Mouse (Mus musculus): ENCODE results near the gene Scrn2.
A peak's percentile ranks its signal among the peaks of the same experiment; 100 is the strongest.

Scrn2 gene

DNA sequence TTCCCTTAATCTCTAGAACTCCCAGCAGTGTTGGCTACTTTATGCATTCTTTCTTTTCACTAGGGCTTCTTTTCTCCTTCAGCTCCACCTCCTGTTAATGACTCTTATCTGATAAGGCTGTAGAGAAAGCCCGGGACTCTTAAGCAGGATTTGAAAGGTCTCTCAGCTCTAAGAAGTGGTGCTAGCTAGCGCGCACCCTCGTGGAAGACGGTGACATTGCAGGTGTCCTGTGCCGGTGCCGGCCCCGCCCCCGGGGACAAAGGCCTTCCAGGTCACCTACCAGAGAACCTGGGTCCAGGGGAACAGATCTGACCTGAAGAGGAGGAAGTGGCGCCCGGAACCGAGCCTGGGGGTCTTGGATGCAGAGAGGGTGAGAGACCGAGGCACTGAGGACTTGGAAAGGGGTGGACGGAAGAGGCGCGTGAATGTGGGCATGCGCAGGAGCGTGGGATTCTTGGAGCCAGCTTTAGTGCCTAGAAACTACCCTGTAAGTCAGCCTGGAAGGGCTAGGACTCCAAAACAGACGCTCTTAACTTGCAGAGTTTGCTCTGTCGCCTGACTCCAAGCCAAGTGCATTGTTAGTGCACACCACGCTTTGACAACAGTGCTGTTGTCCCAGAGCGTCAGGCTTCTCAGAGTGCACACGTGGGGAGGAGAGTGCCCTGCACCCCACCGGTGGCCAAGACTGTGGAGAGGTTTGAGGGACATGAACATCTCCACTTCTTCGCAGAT lies at the start of gene Scrn2:
Gene Scrn2, plus strand, starts transcription at position 253 of the 732 bp plus-strand sequence.
- DNase-seq = peak; percentile 85

DNA sequence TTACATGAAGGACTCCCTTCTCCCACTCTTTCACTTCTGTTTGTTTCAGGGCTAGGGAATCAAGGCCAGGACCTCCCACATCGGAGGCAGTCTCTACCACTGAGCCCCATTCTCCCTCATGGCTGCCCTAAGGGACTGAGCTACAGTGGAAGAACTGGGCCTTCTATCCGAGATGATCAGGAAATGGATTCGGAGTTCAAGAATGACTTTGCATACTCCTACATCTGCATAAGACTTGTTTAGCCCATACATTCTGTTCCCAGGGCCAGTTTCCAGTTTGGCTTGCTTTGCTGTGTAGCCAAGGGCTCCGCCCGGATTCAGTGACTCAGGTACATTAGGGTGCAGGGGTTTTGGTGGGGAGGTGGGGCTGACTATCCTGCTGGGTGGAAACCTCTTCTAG lies 49.7 kb upstream of the Scrn2 start:
- no peak for DNase-seq

DNA sequence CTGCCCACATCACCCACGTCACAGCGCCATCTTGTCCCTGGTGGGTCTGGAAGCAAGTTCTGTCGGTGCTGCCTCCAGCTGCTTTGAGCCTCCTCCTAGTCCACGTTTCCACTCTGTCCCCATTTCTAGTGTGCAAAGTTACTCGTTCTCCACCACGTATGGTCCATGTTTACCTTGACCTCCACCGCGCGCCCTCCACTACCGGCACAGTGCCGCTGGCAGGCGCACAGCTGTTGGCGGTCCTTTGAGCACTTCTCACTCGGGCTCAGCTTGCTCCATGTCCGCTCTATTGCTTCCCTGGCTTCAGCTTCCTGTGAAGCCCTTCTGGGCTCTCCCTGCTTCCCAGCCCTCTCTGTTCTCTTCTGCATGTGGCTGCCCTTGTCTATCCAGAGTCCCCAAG lies 48.3 kb upstream of the Scrn2 start:
- no peak for DNase-seq

DNA sequence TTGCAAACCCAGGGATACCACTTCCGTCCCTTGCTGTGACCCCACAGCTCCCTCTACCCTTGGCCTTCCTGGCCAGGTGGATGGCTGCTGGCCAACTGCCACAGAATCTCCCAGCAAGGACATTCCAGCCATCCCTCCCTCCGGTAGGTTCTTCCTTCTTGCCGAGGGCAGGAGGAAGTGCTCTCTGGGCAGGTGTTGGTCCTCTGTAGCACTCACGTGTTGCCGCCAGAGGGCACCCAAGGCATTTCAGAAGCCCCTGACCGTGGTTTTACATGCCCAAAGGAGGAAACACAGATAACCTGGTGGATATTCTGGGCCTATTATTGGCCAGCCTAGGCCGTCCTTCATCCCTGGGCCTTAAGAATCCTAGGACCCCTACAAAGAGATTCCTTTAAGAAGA lies 47.4 kb upstream of the Scrn2 start:
- peak; percentile 90 for DNase-seq

DNA sequence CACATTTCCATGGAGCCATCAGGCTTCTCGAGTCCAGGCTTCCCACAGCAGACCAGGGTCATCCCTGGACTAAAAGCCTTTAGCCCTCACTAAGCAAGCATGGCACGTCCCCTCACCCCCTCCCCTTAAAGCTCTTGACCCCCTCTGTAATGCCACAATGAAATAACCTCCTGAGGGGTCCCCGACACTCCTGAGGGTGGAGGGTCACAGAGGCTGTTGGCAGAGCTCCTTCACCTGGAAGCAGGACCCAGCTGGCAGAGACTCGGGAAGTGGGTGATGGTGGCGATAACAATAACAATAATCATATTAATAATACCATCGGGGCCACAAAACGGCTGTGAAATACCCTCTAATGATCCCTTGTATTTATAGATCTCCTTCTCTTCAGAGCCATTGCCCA lies 46.9 kb upstream of the Scrn2 start, which contains the start of gene Sp2:
Gene Sp2, minus strand, starts transcription at position 101 of the 400 bp plus-strand sequence.
- DNase-seq = no peak

DNA sequence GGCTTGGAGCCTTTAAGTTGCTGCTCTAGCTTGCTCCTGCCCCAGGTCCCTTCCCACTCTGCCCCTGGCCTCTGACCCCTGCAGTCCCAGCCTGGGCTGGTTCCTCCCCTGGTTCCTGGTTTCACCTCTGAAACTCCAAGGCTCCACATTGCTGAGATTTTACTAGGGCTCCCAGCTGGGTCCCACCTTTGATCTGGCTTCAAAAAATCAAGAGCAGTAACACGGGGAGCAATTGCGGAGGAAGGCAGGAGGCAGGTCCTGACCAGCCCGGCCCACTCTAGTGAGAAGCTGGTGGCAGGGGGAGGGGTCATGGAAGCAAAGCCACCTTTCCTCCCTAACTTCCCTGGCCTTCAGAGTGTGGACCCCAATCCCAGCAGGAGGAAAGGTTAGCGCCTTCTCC lies 44.8 kb upstream of the Scrn2 start:
- DNase-seq = no peak

DNA sequence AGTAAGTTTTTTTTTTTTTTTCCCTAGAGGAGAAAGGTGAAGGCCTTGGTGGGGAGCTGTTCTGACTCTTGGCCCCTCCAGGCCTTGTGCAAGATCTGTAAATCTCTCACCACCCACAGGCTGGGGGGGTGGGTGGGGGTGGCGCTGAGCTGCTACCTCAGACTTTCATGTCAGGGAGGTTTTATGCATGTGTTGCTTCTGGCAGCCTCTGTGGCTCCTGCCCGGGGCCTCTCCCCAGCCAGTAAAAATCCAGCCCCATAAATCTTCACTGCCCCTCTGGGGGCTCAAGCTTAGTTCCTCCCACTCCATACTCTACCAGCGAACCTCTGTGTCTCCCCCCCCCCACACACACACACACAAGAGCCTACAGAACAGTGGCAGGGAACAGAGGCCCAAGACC lies 43.3 kb upstream of the Scrn2 start:
- DNase-seq = peak; percentile 31

DNA sequence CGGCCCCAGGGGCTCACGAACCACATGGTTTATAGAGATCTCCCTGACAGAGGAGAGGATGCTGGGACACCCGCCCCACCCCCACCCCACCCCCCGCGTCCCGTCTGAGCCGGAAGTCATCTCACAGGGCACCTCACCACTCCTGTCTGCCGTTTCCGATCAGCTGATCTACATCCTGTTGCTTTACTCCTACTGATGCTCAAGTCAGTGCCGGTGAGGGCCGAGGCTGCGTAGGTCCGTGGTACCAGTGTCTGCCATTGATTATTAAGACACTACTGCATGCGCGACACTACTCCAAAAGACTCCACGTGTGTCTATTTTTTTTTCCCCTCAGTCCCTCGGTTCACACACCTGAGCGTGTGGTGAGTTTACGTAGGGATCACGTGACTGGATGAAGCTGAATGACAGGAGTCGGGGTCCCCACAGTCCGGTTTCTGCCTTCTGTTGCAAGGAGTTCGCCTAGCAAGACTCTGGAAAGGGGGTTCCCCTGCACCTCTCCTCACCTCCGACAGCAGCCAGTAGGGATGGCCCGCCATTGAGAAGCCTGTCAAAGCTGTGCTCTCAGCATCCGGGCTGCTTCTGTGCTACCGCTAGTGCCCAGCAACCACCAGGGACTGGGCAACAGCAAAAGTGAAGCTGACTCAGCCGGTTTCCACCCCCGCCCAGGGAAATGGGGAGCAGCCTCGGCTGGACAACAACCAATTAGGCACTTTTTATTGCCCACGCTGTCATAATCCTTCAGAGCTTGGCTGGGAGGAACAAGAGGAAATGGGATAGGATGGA lies 41.7 kb upstream of the Scrn2 start:
- DNase-seq = peak; percentile 66

DNA sequence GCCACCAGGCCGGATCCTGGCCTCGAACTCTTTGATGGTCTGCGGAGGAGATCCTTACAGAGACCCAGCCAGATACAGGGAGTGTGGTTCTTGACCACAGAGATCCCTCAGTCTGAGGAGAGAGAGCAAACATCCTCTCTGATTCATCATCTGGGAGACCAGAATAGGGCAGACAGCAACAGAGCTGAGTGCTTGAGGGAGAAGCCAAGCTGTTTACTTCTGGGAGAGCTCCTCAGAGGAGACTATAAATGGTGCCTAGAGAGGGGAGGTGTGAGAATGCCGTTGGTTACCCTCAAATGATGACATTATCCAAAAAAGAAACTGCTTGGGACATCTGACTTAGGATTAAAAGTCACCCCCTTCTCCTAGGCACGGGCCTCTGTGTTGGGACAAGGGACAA lies 38.2 kb upstream of the Scrn2 start:
- DNase-seq = no peak

DNA sequence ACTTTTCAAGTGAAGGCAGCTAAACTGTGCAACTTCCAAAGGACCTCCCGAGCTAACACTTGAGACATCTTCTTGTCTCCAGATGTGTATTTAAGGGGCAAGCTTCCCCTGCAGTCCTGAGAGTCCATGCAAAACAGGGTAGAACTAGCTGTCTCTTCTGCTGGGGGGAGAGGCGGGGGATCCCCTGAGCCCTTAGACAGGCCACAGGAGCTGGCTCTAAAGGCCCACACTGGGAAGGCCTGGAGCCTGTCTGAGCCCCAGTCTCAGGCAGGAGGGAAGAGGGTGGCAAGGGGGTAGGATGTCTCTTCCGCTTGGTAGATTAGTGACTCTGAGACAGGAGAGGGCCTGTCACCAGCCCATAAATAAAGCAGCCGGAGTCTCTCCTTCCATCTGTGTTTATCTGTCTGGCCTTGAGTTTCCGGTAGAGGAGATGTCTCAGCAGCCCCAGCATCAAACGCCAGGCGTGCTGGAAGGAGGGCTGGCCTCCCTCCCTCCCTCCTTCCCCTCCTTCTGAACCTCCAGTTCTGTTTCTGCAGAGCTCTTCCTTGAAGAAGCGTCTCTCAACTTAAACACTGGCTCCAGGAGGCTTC lies 36.9 kb upstream of the Scrn2 start:
- peak; percentile 43 for DNase-seq

DNA sequence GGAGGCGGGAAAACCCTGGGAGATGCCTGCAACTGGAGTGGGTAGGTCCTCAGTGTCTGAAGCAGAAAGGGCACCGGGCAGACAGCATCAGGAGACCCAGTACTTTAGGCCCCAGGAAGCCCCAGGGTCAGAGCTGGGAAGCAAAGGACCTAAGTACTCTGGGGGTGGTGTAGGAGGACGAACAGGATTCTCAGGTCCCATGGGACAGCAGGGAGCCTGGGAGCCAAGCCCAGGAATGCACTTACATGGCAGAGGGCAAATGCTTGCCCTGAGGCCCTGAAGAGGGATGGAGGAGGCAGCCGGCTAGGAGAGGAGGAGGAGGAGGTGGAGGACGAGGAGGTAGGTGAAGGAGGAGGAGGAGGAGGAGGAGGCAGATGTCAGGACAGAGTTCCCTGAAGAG lies 34.7 kb upstream of the Scrn2 start:
- no peak for DNase-seq

DNA sequence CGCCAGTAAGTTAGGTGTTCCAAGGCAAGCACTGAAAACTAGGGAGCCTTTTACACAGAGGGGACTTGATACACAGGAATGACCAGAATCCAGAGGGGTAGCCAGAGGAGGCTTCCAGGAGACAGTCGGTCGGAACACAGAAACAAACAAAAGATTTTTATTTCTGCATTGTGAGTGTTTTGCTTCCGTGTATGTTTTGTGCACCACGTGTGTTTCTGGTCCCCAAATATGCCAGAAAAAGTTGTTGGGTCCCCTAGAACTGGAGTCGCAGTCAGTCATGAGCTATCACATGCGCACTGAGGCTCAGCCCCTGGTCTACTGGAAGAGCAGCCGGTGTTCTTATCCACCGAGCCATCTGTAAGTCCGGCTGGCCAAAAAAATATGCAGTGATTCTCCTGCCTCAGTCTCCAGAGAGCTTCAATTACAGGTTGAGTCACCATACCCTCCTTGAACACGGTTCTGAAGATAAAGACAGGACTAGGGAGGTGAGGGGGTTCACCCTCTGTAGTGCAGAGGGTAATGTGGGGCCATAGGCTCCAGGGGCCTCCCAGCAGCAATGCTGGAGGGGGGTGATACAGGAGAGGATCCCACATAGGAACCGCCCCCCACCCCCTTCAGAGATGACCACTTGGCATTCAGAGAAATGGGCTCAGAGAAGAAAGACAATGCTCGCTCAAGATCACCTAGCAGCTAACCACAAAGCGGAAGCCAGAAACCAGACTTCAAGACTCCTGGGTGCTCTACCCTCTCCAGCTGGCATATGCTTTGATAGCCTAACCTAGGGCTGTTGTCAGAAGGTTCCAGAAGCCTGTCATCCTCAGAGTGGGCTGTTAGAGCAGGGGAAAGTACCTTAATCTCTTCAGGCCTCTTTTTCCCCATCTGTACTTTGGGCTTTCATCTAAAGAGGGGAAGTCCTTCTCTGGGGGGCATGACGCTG lies 33.6 kb upstream of the Scrn2 start:
- DNase-seq = peak; percentile 75

DNA sequence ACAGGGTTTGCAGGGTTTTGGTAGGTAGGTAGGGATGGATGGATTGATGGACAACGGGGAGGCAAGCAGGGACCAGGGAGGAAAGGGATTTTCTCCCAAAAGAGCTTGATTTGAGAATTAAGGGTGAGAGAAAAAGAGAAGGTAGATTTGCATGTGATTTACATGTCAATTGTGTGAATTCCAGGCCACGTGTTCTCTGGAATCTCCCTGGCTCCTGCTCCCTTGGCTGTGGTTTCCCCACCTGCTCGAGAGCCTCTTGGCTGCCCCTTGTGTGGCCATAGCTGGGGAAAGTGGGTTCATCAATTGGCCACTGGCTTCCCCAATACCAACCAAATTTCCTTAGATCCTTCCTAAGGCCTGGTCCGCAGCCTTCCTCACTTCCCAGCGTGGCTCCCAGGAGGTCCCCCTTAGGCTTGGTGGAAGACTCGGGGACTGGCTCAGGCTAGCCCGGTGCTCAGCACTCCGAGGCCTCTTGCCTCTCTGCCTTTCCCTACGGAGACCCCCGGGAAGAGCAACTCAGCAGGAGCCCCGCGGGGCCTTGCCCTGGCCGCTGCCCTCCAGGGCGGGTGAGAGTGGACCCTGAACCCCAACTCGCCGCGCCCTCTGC lies 32.9 kb upstream of the Scrn2 start:
- DNase-seq = no peak

DNA sequence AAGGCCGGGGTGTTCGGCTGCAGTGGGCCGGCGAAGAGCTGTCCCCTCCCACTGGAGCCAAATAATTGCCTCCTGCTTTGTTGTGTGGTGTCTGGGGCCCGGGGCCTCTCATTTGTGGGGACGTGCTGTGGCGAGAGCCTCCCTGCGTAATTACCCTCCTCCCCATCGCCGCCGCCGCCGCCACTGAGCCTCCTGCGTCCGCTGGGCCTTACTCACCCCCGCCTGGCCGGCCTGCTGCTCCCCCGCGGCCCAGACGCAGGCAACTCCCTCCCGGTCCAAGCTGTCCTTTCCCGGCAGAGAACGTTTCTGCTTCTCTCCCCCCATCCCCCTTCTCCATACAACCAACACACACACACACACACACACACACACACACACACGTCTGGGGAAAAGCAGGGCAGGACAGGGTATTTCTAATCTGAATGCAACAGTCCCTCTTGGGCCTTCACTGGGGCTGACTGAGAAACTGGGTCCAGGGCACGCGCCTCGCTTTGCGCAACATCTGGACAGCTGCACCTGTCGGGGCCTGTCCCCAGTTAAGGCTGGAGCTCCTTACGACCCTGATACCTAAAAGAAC lies 32.3 kb upstream of the Scrn2 start:
- DNase-seq = no peak

DNA sequence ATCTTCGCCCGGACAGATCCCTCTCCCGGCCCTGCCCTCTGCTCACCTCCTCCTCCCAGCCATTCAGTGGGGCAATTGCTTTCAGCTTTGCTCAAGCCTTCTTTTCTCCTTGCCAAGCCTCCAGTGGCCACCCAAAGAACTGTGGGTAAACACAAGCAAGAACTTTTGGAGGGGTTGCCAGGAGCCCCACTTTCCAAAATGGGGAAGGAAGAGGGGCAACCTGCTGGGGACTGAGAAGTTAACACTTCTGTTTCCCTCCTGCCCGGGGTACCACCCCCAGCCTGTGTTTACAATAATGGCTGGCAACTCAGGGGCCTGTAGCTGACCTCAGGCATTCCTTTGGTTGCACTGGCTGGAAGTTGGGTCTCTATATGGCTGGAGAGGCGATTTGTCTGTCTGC lies 26.6 kb upstream of the Scrn2 start:
- no peak for DNase-seq

DNA sequence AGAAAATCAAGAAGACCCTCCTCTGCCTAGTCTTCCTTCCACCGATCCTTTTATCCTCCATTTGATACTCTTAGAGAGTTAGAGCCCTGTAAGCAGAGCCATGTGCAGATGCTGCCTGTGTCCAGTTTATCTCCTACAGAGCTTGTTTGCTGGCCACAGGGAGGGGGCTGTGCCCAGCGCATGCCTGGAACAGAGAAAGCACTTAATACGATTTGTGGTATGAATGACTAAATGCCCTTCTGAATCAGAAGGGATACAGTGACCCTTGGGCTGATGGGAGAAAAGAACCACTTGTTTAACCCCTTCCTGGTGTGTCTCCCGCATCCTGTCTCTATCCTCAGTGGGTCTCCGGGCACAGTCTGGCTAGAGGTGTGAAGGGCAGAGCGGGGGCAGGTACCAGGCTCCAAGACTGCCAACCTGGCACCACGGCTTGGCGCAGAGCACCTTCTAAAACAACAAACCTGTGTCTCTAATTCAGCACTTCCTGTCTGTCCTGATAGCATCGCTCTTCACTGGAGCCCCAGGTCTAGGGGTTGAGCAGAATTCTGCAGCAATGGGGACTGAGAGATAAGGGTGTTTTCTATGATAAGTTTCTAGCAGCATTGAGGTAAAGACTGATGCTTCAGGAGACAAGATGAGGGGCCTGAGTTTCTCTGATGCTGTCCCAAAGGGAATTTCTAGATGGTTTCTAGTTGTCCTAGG lies 22.5 kb upstream of the Scrn2 start:
- DNase-seq = no peak

DNA sequence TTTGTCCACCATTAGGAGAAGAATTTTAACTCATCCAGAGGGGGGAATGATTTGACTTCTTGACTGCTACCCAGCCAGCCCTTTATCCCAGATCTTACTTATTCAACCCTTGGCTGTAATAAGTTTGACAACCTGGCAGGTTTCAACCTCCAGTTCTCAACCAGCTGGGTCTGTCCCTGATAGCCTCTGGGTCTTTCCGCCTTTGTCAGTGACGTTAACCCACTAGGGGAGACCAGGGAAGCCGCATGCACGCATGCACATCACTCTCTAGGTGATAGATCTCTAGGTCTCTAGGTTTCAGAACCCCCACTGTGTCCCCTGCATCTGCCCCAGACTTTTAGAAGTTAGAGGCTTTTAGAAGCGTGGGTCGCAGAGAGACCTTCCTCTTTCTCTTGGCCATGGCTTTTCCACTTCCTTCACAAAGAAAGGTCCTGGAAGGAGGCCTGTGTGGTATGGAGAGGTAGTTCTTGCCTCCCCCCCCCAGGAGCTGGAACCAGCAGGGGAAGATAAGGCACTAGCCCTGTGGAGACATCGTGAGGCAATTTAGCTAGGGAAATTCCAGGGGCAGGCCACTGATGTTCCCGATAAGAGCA lies 20.4 kb upstream of the Scrn2 start:
- DNase-seq = no peak

DNA sequence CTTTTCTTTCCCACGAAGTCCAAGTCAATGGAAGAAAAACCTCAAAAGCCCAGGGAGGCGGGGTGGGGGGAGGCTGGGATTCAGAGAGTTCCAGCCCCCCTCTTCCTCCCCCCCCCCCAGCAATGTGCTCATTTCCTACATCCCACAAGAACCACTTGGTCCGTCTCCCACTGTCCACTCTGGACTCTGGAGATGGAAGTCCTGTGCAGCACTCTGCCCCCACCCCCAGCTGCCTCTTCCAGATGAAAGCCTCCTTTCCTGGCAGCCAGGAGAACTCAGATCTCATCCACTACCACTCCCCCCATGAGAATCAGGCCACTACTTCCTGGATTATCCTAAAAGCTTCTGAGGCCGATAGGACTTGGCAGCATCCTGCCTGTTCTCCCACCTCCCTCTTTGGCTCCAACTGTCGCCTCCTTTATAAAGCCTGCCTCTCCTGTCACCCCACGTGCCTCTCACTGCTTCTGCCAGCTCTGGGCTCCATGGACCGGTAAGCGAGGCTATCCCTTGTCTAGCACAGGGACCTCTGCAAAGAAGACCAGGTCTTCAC lies 16.5 kb upstream of the Scrn2 start, which contains the start of gene Sp6:
Gene Sp6, plus strand, starts transcription at position 274 of the 550 bp plus-strand sequence.
- no peak for DNase-seq

DNA sequence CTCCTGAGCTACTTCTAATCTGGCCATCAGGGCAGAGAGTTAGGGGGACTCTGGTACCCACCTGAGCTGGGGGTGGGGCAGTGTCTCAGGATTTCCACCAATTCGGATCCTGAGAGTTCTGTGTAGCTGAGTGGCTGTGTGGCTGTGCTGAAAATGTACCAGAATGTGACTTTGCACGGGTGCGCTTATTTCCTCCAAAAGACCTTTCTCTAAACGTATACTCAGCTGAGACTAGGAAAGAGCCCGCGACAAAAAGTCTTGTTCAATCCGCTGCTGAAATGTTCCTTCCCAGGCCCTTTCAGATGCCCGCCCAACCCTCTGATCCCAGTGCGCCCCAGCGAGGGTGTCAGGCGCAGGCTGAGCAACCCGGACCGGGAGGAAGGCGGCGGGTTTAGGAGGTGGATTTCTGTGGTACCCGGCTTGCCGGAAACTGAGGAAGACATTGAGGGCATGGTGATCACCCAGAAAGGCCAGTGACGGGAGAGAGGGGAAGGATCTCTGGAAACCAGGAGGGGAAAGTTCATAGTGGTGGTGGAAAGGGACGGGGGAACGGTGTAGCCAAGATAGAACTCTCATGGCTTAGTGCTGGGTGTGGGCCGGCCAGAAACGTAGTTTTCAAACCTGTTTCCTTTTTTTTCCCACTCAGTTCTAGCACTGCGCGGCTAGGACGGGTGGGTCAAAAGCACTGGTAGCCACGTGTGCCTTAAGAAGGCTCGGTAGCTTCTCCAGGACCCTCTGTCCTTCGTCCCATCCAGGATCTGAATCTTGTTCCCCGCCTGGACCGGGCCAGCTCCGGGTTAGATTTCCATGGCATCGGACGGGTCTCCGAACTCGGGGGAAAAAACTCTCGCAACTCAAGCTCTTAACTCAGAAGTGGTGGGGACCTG lies 11.8 kb upstream of the Scrn2 start:
- DNase-seq = no peak

Measured in thymus, postnatal 25 days (tissue).